Mouse (Mus musculus) cerebellum, adult 2 months (tissue): ENCODE results near the gene Mob3c.

Experiments used
- CTCF ChIP-seq: fragments of 200-500 bp; IDR thresholded peaks from 2 replicates; pipeline ENCODE4 v1.5.1; 2011; ENCODE audit warnings: low read depth, mild to moderate bottlenecking, control low read depth, low read length, moderate library complexity, borderline replicate concordance; ENCODE audit not compliant: insufficient read depth
- POLR2A ChIP-seq: fragments of 200-500 bp; IDR thresholded peaks from 2 replicates; pipeline ENCODE4 v1.6.1; 2011; ENCODE audit warnings: low read length, control low read depth, borderline replicate concordance; ENCODE audit not compliant: insufficient read depth

DNA sequence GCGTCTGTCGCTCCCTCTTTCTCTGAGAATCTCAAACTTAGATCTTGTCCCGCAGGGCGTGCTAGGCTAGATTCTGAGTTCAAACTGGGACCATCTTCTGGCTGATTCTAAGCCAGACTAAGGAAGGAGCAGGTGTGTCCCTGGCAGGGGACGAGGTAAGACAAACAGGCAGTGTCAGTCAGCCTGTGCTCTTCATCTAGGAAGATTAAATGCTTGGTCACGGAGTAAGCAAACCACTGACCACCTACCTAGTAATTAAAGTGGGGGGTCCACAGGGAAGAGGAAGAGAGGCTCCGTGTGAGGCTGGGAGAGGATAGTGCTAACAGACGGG, 645 bp downstream of the Mob3c start:
- TF ChIP-seq POLR2A (no peak), CTCF (no peak)
